Mouse (Mus musculus) lung, postnatal 0 days (tissue): ENCODE measurements around the gene Caskin2. TPM values are rescaled to one million over a fixed set of nuclear protein-coding genes. Genes with fewer than 3 reads are reported as not detected.
A peak's percentile ranks its signal among the peaks of the same experiment; 100 is the strongest.

Experiments
- ATAC-seq: fragments of 200-750 bp; cut with Nextera tagmentation; 2 replicates; pipeline ENCODE4 v1.8.0; 2017; ENCODE audit warnings: moderate library complexity
- DNase-seq: peaks from one replicate; pipeline ENCODE4 v3.0.0-alpha.2; 2016; ENCODE audit warnings: low spot score
- H3K27ac ChIP-seq: fragments of 300-500 bp; sonication (generic); 2 replicates; pipeline ENCODE4 v1.5.1; 2014; ENCODE audit warnings: antibody characterized with exemption, mild to moderate bottlenecking, low read length, mixed read lengths
- H3K27me3 ChIP-seq: fragments of 300-500 bp; sonication (generic); replicated peaks from 2 replicates; pipeline ENCODE4 v1.6.1; 2014; ENCODE audit warnings: low read length, mixed read lengths; ENCODE audit not compliant: insufficient read depth
- H3K36me3 ChIP-seq: fragments of 300-500 bp; sonication (generic); 2 replicates; pipeline ENCODE4 v1.6.1; 2014; ENCODE audit warnings: low read length, mixed read lengths; ENCODE audit not compliant: insufficient read depth
- H3K4me1 ChIP-seq: fragments of 300-500 bp; sonication (generic); 2 replicates; pipeline ENCODE4 v1.6.1; 2014; ENCODE audit warnings: antibody characterized with exemption, low read depth, low read length, mixed read lengths; ENCODE audit not compliant: insufficient read depth
- H3K4me2 ChIP-seq: fragments of 300-500 bp; sonication (generic); replicated peaks from 2 replicates; pipeline ENCODE4 v1.6.1; 2014; ENCODE audit warnings: low read depth, mild to moderate bottlenecking, low read length, moderate library complexity, mixed read lengths
- H3K4me3 ChIP-seq: fragments of 300-500 bp; sonication (generic); 2 replicates; pipeline ENCODE4 v1.5.1; 2014; ENCODE audit warnings: low read depth, low read length
- H3K9ac ChIP-seq: fragments of 300-500 bp; sonication (generic); replicated peaks from 2 replicates; pipeline ENCODE4 v1.6.1; 2014; ENCODE audit warnings: low read depth, mild to moderate bottlenecking
- H3K9me3 ChIP-seq: fragments of 300-500 bp; sonication (generic); 2 replicates; pipeline ENCODE4 v1.6.1; 2016; ENCODE audit warnings: low read length, mixed read lengths
- CTCF ChIP-seq: IDR thresholded peaks from 2 replicates; pipeline ENCODE4 v1.5.1; 2016; ENCODE audit warnings: antibody characterized with exemption, mild to moderate bottlenecking
- EP300 ChIP-seq: IDR thresholded peaks from 2 replicates; pipeline ENCODE4 v1.6.1; 2016; ENCODE audit warnings: antibody characterized with exemption, mild to moderate bottlenecking, control low read depth
- WGBS: fragments of 180-500 bp; shearing (Covaris S2); extraction: QIAGEN DNeasy Blood & Tissue Kit; methylation state at CpG from one replicate; pipeline ENCODE4 v1.1.7; 2014; 5-methylcytosine and 5-hydroxymethylcytosine counted together
- polyA plus RNA-seq: library from polyadenylated mRNA; unstranded; fragments of >200 nt; fragmentation: Nextera tagmentation; extraction: Ambion mirVana; gene quantifications from 2 replicates; pipeline ENCODE4 v1.2.1, GENCODE M21; 2015

Caskin2 gene
- polyA plus RNA-seq, 1 experiment from 2014 or later, result 17.5 TPM

DNA sequence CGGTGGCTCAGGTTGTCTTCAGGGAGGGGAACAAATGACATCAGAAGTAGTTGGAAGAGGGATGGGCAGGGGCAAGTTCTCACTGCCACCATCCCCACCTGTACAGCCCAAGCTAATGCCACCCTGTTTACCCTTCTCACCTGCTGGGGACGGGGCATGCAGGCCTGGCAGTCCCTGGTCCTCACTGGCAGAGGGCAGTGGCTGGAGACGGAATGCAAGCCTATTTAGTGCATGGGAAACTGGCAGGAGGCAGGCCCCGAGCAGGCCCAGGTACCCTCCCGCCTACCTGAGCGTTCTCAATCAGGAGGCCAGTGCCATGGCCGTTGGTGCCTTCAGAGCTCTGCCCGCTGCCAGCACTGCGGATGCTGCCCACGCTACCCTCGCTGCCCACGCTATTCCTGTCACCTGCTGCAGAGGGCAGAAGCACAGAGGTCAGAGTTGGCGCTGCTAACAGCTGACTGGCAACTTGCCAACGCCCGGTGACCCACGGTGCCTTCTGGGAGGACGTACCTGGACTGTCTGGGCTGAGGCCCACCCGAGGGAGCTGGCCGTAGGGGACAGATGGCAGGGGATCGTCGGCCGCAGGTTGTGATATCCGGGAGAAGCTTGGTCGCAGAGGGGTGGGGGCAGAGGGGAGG is 10.2 kb downstream of the Caskin2 start:
- Histone ChIP-seq H3K9me3 (no peaks in the 10 kb centered on the region), H3K4me1 (peaks cover 9% of the 10 kb centered on the region; the same call in 1 of the 2 replicates), H3K27ac (no peak overlapping the region), H3K36me3 (peaks cover 30% of the 10 kb centered on the region), H3K4me2 (no peak overlapping the region), H3K4me3 (no peak overlapping the region), H3K9ac (no peak overlapping the region), H3K27me3 (no peaks in the 10 kb centered on the region)
- 86% methylated on average over 23 of the region's 24 CpGs for WGBS
- ATAC-seq, result no peak
- TF ChIP-seq CTCF (no peak), EP300 (no peak)
- no peak for DNase-seq

DNA sequence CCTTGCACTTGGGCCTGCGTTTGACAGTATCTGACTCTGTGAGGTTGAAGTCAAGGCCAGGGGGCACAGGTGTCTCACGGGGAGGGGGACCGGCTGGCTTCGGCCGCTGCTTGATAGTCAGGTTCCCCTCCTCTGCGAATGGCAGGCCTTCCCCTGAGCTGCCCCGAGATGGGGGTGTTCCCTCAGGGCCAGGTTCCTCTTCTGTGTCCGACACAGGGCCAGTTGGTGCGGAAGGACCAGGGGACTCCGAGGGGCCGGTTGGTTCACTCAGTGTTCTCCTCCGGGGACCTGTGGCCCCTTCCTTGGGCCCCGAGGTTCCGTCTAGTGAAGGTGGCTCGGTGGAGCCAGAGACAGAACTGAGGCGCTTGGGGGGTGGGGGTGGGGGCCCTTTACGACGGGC is 12.5 kb downstream of the Caskin2 start:
- no peak for ATAC-seq
- no peaks in the 10 kb centered on the region for H3K27me3 ChIP-seq
- no peak overlapping the region for H3K27ac ChIP-seq
- no peak overlapping the region for H3K4me3 ChIP-seq
- no peaks in the 10 kb centered on the region for H3K9me3 ChIP-seq
- H3K4me1 ChIP-seq, result no peaks in the 10 kb centered on the region
- no peak overlapping the region for H3K4me2 ChIP-seq
- 88% methylated on average over 16 of the region's 18 CpGs for WGBS
- H3K9ac ChIP-seq, result no peak overlapping the region
- no peak for TF ChIP-seq EP300
- no peak for TF ChIP-seq CTCF
- DNase-seq, result no peak
- peaks cover 42% of the 10 kb centered on the region for H3K36me3 ChIP-seq

DNA sequence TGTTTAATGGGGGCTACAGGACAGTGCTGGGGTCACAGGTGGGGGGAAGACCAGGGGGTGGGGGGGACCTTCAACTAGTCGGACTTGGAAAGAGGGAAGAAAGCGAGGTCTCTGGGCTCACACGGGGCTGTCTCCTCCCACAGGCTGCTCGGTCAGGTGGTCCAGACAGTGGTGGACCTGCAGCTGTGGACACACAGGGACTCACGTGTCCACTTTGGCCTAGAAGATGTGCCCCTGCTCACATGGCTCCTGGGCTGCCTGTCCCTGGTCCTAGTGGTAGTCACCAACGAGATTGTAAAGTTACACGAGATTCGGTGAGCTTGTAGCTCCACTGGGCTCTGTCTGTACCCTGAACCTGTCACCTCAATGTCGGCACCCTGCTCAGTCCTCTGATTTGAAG is 15.8 kb downstream of the Caskin2 start:
- peaks cover 51% of the 10 kb centered on the region for H3K36me3 ChIP-seq
- H3K4me3 ChIP-seq, result no peak overlapping the region
- 0 out of 2 replicates have a peak overlapping the region, but pooled peaks have one; percentile 14 for H3K27ac ChIP-seq
- no peak overlapping the region for H3K9ac ChIP-seq
- ATAC-seq (no peak), DNase-seq (no peak)
- H3K4me1 ChIP-seq, result no peaks in the 10 kb centered on the region
- TF ChIP-seq CTCF (no peak), EP300 (no peak)
- H3K9me3 ChIP-seq, result no peaks in the 10 kb centered on the region
- WGBS, result 73% methylated on average over 9 of the region's 9 CpGs
- H3K27me3 ChIP-seq, result no peaks in the 10 kb centered on the region
- H3K4me2 ChIP-seq, result no peak overlapping the region

DNA sequence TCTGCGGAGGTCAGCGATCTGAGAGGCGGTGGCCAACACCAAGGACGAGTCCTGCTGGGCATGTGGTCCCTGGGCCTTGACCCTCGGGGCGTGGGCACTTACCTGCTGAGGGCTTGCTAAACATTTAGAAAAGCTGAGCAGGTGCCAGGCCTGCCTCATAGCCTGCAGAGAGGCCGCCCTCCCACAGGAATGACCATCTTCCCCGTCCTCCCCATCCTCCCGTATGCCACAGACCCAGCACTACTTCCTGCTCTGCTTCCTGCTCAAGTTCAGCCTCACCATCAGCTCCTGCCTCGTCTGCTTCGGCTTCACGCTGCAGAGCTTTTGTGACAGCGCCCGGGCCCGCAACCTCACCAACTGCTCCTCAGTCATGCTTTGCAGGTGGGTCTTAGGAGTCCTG is 16.5 kb downstream of the Caskin2 start:
- H3K9me3 ChIP-seq, result no peaks in the 10 kb centered on the region
- peaks cover 52% of the 10 kb centered on the region for H3K36me3 ChIP-seq
- no peak for TF ChIP-seq CTCF
- TF ChIP-seq EP300, result no peak
- H3K4me2 ChIP-seq, result no peak overlapping the region
- H3K4me1 ChIP-seq, result no peaks in the 10 kb centered on the region
- H3K4me3 ChIP-seq, result no peak overlapping the region
- ATAC-seq (peak; percentile 13; the same call in 1 of the 2 replicates), DNase-seq (no peak)
- no peaks in the 10 kb centered on the region for H3K27me3 ChIP-seq
- no peak overlapping the region for H3K27ac ChIP-seq
- WGBS, result 68% methylated on average over 15 of the region's 15 CpGs
- H3K9ac ChIP-seq, result no peak overlapping the region

DNA sequence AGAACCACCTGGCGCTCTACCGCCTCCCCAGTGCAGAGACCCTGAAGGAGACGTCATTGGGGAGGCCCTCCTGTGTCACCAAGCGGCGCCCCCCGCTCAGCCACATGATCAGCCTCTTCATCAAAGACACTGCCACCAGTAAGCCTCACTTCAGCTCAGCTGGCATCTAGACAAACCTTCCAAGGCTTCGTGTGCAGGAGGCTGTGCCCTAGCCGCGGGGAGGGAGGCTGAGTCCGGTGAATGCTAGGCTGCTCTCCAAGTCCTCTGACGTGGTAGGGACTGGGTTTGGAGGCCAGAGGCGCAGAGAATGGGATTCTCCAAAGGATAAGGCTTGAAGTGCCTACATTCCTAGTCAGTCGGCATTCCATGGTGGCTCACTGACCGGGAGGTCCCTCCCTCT is 21.1 kb downstream of the Caskin2 start:
- no peak overlapping the region for H3K4me2 ChIP-seq
- H3K27ac ChIP-seq, result no peak overlapping the region
- ATAC-seq (no peak), DNase-seq (no peak)
- no peaks in the 10 kb centered on the region for H3K4me1 ChIP-seq
- no peak overlapping the region for H3K9ac ChIP-seq
- peaks cover 54% of the 10 kb centered on the region for H3K36me3 ChIP-seq
- H3K4me3 ChIP-seq, result no peak overlapping the region
- 83% methylated on average over 14 of the region's 14 CpGs for WGBS
- H3K9me3 ChIP-seq, result no peaks in the 10 kb centered on the region
- no peak for TF ChIP-seq CTCF
- TF ChIP-seq EP300, result no peak
- H3K27me3 ChIP-seq, result no peaks in the 10 kb centered on the region

DNA sequence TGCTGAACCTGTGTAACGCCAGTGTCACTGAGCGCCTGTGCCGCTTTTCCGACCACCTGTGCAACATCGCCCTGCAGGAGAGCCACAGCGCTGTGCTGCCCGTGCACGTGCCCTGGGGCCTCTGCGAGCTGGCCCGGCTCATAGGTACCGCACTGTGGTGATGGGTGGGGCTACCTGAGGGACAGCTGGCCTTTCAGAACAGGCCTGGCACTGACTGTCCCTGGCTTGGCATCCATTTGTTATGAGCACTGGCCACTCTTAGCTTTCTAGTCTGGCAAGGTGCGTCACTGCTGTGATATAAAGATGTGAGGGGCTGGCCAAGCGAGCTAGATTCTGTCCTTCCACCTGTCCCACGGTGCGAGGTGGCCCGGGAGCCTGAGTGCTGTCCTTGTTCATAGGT is 21.5 kb downstream of the Caskin2 start:
- no peaks in the 10 kb centered on the region for H3K4me1 ChIP-seq
- H3K36me3 ChIP-seq, result peaks cover 53% of the 10 kb centered on the region; the same call in 1 of the 2 replicates
- no peak for ATAC-seq
- no peak overlapping the region for H3K9ac ChIP-seq
- TF ChIP-seq CTCF, result no peak
- DNase-seq, result no peak
- H3K27me3 ChIP-seq, result no peaks in the 10 kb centered on the region
- H3K4me3 ChIP-seq, result no peak overlapping the region
- no peak overlapping the region for H3K4me2 ChIP-seq
- H3K27ac ChIP-seq, result no peak overlapping the region
- no peaks in the 10 kb centered on the region for H3K9me3 ChIP-seq
- WGBS, result 89% methylated on average over 16 of the region's 16 CpGs

DNA sequence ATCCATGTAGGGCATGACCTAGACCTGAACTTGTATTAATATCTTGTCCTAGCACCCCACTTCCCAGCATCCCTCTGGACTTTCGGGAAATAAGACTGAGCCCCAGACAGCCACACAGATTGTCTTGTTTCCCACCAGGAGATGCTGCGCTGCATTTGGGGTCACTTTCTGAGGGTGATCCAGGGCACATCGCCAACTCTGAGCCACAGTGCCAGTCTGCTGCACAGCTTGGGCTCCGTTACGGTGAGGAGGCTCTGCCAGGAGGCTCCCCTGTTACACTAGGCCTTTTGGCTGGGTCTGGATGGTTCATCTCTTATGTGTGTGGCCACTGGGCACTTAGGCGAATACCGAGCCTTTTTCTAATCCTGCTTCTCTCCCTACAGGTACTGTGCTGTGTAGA is 23.7 kb downstream of the Caskin2 start:
- H3K36me3 ChIP-seq, result peaks cover 40% of the 10 kb centered on the region; the same call in 1 of the 2 replicates
- no peak for TF ChIP-seq EP300
- TF ChIP-seq CTCF, result no peak
- no peak for ATAC-seq

More for the DNA sequence above, 23.7 kb downstream of the Caskin2 start:
- H3K4me2 ChIP-seq, result no peak overlapping the region
- no peak overlapping the region for H3K27ac ChIP-seq
- WGBS, result 95% methylated on average over 7 of the region's 7 CpGs
- H3K4me3 ChIP-seq, result no peak overlapping the region
- no peak overlapping the region for H3K9ac ChIP-seq
- DNase-seq, result no peak
- H3K4me1 ChIP-seq, result no peaks in the 10 kb centered on the region
- H3K9me3 ChIP-seq, result no peaks in the 10 kb centered on the region
- H3K27me3 ChIP-seq, result no peaks in the 10 kb centered on the region
